8 mouse cellular contexts compared by ENCODE assay signal in the genomic region with DNA sequence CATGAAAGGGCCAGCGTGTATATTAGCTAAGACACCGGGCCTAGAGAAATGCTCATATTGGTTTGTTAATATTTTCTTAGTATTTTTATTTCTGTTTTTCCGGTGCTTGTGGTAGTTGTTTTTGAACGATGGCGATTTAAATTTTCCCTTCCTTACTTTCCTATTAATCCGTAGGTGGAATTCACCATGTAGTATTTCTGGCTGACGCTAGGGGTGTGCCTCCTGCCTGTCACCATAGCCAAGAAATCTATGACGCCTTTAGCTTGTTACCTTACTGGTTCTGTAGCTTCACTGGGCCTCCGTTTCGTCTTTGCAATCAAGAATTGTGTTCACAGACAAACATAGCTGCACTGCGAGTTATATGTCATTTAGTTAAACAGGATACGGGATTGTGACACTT. TPM values are rescaled to one million over a fixed set of nuclear protein-coding genes. Genes with fewer than 3 reads are reported as not detected.
A peak's percentile ranks its signal among the peaks of the same experiment; 100 is the strongest.
DNase-seq lines count a peak whose midpoint lies in the region; ATAC-seq and TF ChIP-seq lines count a peak whose summit lies in the region.

No protein-coding gene starts in this region.

- H3K4me3 ChIP-seq in limb, embryonic 12.5 days (replicated peaks), result peak overlapping the region; percentile 96
- H3K4me3 ChIP-seq in midbrain, embryonic 13.5 days (replicated peaks), result peak overlapping the region; percentile 99
- peak overlapping the region; percentile 96 for H3K4me3 ChIP-seq in spleen, adult 2 months (ENCODE audit: extremely low read depth, insufficient read depth, insufficient read length)

- peaks cover 25% of the 10 kb centered on the region for H3K4me1 ChIP-seq in limb, embryonic 12.5 days (replicated peaks)
- peaks cover 44% of the 10 kb centered on the region for H3K4me1 ChIP-seq in midbrain, embryonic 13.5 days (replicated peaks)
- H3K4me1 ChIP-seq in spleen, adult 2 months (ENCODE audit: control insufficient read depth, insufficient read depth, insufficient read length), result peaks cover 5% of the 10 kb centered on the region; the same call in 1 of the 2 replicates

- peak; percentile 89 for DNase-seq in 3T3-L1 (ENCODE audit: low read depth, low spot score)
- peak; percentile 81 for DNase-seq in adipocyte (ENCODE audit: low spot score)
- peak; percentile 78 for DNase-seq in embryo, embryonic 10.5 days (ENCODE audit: low spot score)
- peak; percentile 70 to 72 for DNase-seq in heart, adult 18-20 months
- peak; percentile 55 for DNase-seq in kidney, adult 18-20 months
- peak; percentile 33 to 45 for DNase-seq in spleen, adult 2 months (ENCODE audit: low read depth in 1 of 2, low spot score in 2 of 2)

- H3K27me3 ChIP-seq in limb, embryonic 12.5 days, result no peaks in the 10 kb centered on the region
- no peaks in the 10 kb centered on the region for H3K27me3 ChIP-seq in midbrain, embryonic 13.5 days
- H3K27me3 ChIP-seq in spleen, adult 2 months (ENCODE audit: control insufficient read depth, insufficient read depth, low read length), result no peaks in the 10 kb centered on the region

- H3K9ac ChIP-seq in limb, embryonic 12.5 days (replicated peaks), result peak overlapping the region; percentile 98
- peak overlapping the region; percentile 99 for H3K9ac ChIP-seq in midbrain, embryonic 13.5 days (replicated peaks)

- peak overlapping the region; percentile 97 for H3K27ac ChIP-seq in limb, embryonic 12.5 days
- peak overlapping the region; percentile 95 for H3K27ac ChIP-seq in midbrain, embryonic 13.5 days
- peak overlapping the region; percentile 88 for H3K27ac ChIP-seq in spleen, adult 2 months (ENCODE audit: insufficient read depth, low read length)

- TF ChIP-seq POLR2A in spleen, adult 2 months (IDR thresholded peaks at IDR 0.05; ENCODE audit: low read depth, low read length), result no peak

- WGBS in limb, embryonic 12.5 days, result 2% methylated on average over 12 of the region's 12 CpGs
- WGBS in midbrain, embryonic 13.5 days, result 4% methylated on average over 12 of the region's 12 CpGs
- WGBS in spleen, adult 2 months, result under 1% methylated on average over 12 of the region's 12 CpGs

- H3K9me3 ChIP-seq in limb, embryonic 12.5 days, result no peaks in the 10 kb centered on the region
- H3K9me3 ChIP-seq in midbrain, embryonic 13.5 days, result no peaks in the 10 kb centered on the region

- no peak; the same call in 1 of the 2 replicates for TF ChIP-seq CTCF in spleen, adult 2 months (IDR thresholded peaks at IDR 0.05; ENCODE audit: extremely low read depth, insufficient read depth, insufficient read length, insufficient replicate concordance)

- H3K4me2 ChIP-seq in limb, embryonic 12.5 days, result peak overlapping the region; percentile 73
- H3K4me2 ChIP-seq in midbrain, embryonic 13.5 days (replicated peaks), result peak overlapping the region; percentile 75

- H3K36me3 ChIP-seq in limb, embryonic 12.5 days, result no peaks in the 10 kb centered on the region
- H3K36me3 ChIP-seq in midbrain, embryonic 13.5 days, result no peaks in the 10 kb centered on the region
- H3K36me3 ChIP-seq in spleen, adult 2 months (ENCODE audit: control insufficient read depth, insufficient read depth, low read length), result no peaks in the 10 kb centered on the region

- no peak for ATAC-seq in limb, embryonic 12.5 days (ENCODE audit: insufficient number of reproducible peaks, insufficient read depth, low FRiP score, low TSS enrichment, low read depth)
- no peak for ATAC-seq in midbrain, embryonic 13.5 days

RNA-seq across cellular contexts. Expression of gene Ppp3r1, which starts 1.2 kb away (rescaled TPM):
- 10 to 100 TPM; 65.7 to 66.1 TPM for total RNA-seq in heart, adult 18-20 months (2021)
- polyA plus RNA-seq in limb, embryonic 12.5 days (2016; fragmentation: Nextera tagmentation; extraction: Ambion mirVana), result 86.9 and 88.6 TPM in 2 replicates
- 149 and 162 TPM in 2 replicates for polyA plus RNA-seq in midbrain, embryonic 13.5 days (2015; fragmentation: Nextera tagmentation; extraction: Ambion mirVana)
- 25.6 and 29.7 TPM in 2 replicates for polyA plus RNA-seq in spleen, adult 2 months (2012; rRNA removed)

RNA-seq across cellular contexts. Expression of gene Wdr92, which starts 21.7 kb away (rescaled TPM):
- 10 to 100 TPM; 11.1 to 11.7 TPM for total RNA-seq in heart, adult 18-20 months (2021)
- 28.3 and 30.6 TPM in 2 replicates for polyA plus RNA-seq in limb, embryonic 12.5 days (2016; fragmentation: Nextera tagmentation; extraction: Ambion mirVana)
- 22.5 and 23.0 TPM in 2 replicates for polyA plus RNA-seq in midbrain, embryonic 13.5 days (2015; fragmentation: Nextera tagmentation; extraction: Ambion mirVana)
- 3.5 and 4.5 TPM in 2 replicates for polyA plus RNA-seq in spleen, adult 2 months (2012; rRNA removed)

RNA-seq across cellular contexts. Expression of gene Pno1, which starts 51.1 kb away (rescaled TPM):
- 10 to 100 TPM; 33.1 to 35.1 TPM for total RNA-seq in heart, adult 18-20 months (2021)
- polyA plus RNA-seq in limb, embryonic 12.5 days (2016; fragmentation: Nextera tagmentation; extraction: Ambion mirVana), result 87.0 and 88.6 TPM in 2 replicates
- 48.5 and 50.6 TPM in 2 replicates for polyA plus RNA-seq in midbrain, embryonic 13.5 days (2015; fragmentation: Nextera tagmentation; extraction: Ambion mirVana)
- 1.7 and 1.8 TPM in 2 replicates for polyA plus RNA-seq in spleen, adult 2 months (2012; rRNA removed)

Comparison
In these comparisons a context has a peak if more than half of its experiments do, and no peak if none do; other contexts are left out.
1. DNase-seq: peak in every context shown above with its lines; median percentile 89 in 3T3-L1; 81 in adipocyte; 78 in embryo, embryonic 10.5 days; 71 in heart, adult 18-20 months; 55 in kidney, adult 18-20 months; 39 in spleen, adult 2 months.
2. RNA of gene Pno1, which starts 51.1 kb away (polyA plus RNA-seq): 87.0 to 88.6 TPM in limb, embryonic 12.5 days and 48.5 to 50.6 TPM in midbrain, embryonic 13.5 days; 1.7 to 1.8 TPM in spleen, adult 2 months; every median in the first group is over 10 times any median in the second.
3. Peak in every context shown above with its lines, with median percentiles within 50 percentile points of each other: H3K27ac ChIP-seq and H3K4me3 ChIP-seq.